Mouse (Mus musculus) testis, postnatal 14 days (tissue): ENCODE measurements at regions not wholly inside any gene's neighbourhood (a gene's known extent, or its start where the extent isn't known, plus 50 kb on each side); places are given as distances from the start of the nearest gene placed in this dataset.

Experiments
- DNase-seq: peaks from one replicate; pipeline ENCODE4 v3.0.0; 2021; ENCODE audit warnings: low spot score

DNA sequence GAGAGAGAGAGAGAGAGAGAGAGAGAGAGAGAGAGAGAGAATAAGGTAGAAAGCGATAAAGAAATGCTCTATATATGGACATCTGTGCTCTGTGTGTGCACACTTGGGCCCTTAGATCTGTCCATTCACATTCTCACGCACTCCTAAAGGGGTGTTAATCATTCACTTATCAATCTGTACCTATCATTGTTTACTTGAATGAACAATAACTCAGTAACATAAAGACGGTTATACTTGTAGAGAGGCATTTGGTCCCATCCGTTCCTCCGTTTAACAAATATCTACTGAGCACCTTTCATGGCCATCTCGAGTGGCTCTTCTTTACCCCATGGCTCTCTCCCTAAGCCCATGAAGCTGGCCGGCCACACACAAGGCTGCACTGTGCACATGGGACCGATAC, 114.3 kb upstream of the Cpm start:
- no peak for DNase-seq

DNA sequence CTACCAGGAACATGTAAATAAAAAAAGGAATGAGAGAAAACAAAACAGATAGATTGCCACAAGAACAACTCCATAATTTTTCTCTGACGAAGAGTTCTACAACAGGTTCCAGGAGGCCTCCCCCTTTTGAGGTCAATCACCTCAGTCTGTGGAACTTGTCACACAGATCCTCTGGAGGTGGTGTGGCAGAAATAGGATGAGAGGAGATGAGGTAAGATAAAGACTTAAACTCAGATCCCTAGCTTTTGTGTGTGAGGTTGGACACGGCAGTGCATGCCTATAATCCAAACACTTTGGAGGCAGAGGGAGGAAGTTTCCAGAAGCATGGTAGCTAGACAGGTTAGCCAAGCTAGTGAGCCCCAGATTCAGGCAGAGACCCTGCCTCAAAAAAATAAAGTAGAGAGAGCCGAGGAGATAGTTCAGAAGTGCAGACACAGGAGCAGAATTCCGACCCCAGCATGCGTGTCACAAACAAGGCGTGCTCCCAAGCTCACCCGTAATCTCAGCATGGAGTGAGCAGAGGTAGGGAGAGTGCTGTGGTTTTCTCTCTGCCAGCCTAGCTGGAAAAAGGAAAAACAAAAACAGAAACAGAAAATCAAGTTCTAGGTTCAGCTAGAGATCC, 115.3 kb upstream of the Cpm start:
- no peak for DNase-seq

DNA sequence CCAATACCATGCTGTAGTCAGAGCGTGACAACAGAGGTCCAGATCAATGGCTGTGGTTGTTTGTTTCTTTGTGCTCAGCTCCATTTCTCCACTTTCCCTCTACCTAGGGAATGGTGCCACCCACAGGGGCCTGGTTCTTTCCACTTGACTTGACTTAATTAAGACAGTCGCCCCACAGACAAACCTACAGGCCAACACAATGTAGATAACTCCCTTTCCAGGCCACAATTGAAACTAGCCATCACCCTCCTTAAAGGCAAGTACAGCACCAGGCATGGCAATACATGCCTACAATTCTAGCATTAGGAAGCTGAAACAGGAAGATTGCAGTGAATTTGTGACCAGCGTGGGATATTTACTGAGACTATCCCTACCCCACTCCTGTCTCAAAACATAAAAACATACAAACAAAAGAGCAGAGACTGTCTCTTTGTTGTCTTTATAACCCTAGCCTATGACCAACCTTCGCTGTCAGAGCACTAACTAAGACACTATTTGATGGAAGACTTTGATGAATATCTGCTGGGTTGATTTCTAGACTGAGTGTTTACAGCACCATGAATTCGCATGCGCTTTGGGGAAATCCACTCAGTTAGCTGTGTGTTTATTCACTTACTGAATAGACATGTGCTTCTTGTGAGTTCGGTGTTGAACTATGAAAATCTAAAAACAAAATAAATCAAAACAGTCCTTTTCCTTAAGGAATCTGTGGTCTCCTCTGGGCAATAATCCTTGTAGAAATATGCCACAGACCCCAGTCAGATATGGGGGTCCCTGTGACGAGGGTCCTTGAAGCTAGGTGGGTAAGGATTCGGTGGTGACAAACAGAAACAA, 116.7 kb upstream of the Cpm start:
- no peak for DNase-seq

DNA sequence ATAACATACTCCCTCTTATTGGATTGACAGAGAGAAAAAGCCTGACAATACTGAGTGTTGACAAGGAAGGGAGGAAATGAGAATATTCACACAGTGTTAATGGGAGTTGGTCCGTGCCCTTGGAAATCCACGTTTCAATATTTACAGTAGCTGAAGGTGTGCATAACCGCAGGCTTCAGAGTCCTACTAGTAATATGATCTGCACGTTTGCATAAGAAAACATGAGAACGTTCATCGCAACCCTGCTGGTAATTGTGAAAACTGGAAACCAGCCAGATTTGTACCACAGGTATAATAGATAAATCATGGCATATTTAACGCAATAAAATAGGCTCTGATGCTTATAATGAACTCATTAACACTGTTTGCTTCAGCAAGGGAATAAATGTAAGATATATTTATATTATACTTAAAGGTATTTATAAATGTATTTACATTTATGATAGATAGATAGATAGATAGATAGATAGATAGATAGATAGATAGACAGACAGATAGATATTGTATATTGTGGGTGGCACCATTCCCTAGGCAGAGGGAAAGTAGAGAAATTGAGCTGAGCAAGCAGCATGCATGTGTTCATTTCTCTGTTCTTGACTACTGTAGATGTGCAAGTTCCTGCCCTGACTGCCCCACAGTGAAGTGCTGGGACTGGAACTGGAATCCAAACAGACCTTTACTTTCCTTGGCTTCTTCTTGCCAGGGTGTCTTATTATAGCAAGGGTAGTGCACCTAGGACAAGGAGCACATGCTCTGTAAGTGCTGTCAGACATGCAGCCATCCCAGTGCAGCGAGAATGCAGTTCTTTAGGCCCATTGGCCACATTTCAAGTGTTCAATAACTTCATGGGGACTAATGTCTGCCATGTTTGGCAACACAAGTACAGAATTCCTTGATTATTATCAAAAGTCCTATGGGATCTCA, 117.6 kb upstream of the Cpm start:
- no peak for DNase-seq

DNA sequence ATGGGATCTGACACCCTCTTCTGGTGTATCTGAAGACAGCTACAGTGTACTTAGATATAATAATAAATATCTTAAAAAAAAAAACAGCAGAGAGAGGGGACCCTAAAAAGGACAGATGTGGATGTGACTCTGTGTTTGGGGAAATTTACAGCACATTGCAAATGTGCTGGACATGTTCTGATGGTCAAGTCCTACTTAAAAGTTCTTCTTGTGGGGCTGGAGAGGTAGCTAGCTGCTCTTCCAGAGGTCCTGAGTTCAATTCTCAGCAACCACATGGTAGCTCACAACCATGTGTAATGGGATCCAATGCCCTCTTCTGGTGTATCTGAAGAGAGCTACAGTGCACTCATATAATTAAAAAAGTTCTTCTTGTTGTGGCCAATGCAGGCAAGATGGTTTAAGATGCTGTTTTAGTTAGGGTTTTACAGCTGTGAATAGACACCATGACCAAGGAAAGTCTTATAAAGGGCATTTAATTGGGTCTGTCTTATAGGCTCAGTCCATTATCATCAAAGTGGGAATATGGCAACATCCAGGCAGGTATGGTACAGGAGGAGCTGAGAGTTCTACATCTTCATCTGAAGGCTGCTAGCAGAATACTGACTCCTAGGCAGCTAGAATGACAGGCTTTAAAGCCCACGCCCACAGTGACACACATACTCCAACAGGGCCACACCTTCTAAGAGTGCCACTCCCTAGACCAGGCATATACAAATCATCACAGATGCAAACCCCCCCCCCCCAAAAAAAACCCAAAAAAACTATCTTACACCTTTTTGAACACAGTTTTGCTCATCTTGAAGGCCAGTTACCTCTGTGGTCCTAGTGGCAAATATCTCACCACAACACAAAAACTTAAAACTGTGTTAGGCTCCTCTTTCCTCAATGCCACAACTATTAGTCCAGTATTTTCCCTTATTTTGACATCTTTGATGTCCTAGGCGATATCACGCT, 118.5 kb upstream of the Cpm start:
- DNase-seq: no peak

DNA sequence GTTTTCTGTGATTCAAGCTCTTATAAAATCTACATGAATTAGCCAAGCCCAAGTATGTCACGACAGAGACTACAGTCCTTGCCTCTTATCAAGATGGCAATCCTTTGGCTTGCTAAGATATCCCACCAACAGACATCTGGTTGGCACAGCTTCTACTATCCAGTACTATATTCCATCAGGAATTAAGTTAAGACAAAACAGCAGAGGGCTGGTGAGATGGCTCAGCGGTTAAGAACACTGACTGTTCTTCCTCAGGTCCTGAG, 119.1 kb upstream of the Cpm start:
- DNase-seq: no peak

DNA sequence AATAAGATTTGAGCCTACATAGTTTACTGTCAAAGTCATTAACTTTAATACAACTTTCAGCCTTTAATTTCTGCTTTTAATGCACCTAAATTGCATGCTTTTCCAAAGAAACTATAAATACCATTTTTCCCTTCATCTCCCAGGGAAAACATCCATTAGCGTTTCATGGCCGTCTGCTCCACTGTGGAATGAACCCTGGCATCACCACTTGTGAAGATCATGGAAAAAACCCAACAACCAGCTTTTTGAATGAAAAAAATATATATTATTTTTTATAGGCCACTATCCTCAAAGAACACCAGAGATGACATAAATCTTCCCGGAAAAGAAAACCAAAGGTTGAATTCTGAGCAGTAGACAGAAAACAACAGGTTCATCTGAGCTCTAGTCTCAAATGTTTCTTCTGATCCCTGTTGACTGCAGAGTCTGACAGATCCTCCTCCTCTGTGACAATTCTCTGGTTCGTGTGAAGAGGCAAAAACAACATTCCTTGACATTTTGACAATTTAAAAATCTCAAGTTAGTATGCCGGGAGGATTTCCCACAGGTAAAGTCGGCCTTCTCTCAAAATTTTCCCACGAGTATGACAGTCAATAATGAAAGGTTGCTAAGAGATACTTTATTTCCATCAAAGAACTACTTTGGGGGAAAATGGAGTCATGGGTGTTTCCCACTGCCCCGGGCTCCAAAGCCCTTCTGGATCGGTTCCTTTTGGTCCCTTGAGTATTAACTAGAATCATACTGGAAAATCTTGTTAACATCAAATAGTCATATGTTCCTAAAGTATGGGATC, 119.7 kb upstream of the Cpm start:
- DNase-seq: no peak

DNA sequence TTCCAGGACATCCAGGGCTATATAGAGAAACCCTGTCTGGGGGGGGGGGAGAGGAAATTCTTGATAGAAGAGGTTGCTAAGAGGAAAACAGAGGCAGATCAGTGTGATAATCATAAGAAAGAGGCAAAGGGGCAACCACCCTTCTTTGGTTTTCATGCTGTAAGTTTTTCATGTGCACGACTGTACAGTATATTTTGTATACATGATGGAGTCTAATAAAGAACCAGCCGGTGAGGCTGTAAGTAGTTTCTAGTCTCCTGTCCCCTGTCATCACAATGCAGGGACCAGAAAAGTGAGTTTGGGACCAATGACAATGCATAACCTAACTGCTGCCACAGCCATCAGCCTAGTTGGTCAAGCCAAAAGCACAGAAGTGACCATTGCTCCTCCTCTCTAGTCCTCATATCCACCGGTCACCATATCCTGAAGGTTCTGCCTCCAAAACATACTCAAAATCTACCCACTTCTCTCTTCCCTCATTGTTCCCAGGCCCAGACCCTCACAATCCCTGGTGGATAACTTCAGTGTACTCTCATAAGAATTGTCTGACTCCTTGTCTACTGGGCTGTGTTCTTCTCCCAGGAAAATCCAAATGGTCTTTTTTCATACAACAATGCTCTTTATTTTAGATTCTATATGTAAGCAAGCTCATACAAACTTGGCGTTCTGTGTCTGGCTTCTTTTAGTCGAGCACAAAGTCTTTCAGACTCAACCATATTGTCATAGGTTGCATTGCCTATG, 122.9 kb upstream of the Cpm start:
- DNase-seq: no peak

DNA sequence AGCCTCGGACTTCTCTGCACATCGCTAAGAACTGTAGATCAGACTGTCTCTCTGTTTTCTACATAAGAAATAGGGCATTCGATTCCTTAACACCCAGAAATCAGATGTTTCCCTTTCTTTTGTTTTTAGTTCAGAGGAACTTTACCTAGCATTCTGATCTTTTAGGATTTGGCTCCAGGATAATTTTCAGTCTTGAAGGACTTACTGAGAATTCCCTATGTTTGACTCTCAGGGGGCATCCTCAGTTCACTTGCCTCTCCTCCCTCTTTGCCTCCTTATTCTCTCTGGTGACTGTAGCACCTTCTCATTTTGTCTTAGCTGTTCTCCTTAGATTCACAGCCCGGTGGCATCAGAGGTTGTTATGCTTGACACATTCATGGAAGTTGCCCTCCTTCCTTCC, 123.8 kb upstream of the Cpm start:
- no peak for DNase-seq

DNA sequence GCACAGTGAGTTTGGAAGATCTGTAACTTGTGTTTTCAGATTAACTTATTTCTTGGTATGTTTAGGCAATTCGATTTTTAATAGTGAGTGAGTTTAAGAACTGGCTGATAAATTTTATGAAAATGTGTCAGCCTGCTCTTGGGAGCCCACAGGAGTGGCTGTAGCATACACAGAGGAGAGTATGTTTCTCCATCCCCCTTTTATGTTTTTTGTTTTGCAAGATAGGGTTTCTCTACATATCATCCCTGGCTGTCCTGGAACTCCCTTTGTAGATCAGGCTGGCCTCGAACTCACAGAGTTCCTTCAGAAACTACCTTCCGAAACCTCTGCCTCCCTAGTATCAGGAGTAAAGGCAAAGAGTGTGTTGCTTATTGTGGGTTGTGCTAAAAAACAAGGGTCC, 124.2 kb upstream of the Cpm start:
- DNase-seq: no peak

DNA sequence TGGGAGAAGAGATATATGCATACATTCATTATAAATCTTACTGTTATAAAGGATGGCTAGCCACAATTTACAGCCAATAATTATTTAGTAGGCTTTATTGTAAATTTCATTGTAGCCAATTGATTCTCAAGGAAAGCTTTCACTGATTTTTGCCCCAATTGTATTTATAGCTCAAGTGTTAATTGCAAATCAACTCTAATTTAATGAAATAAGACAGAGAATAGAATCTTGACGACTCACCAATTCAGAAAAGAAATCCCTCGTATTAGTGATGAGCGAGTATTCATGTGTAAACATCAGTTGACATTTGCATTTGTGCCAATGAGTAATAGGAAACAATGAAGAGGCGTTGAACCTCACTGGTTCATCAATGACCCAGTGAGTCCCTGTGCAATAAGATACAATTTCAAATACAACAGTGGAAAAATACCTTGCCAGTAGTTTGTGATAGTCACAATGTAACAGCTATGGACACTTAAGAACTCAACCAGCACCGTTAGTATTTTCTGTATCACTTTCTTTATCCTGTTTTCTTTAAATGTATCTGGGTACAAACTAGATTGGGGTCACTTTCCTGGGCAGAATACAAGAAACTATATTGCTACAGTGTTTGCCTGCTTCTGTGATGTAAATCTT, 124.6 kb upstream of the Cpsf6 start:
- DNase-seq: no peak

DNA sequence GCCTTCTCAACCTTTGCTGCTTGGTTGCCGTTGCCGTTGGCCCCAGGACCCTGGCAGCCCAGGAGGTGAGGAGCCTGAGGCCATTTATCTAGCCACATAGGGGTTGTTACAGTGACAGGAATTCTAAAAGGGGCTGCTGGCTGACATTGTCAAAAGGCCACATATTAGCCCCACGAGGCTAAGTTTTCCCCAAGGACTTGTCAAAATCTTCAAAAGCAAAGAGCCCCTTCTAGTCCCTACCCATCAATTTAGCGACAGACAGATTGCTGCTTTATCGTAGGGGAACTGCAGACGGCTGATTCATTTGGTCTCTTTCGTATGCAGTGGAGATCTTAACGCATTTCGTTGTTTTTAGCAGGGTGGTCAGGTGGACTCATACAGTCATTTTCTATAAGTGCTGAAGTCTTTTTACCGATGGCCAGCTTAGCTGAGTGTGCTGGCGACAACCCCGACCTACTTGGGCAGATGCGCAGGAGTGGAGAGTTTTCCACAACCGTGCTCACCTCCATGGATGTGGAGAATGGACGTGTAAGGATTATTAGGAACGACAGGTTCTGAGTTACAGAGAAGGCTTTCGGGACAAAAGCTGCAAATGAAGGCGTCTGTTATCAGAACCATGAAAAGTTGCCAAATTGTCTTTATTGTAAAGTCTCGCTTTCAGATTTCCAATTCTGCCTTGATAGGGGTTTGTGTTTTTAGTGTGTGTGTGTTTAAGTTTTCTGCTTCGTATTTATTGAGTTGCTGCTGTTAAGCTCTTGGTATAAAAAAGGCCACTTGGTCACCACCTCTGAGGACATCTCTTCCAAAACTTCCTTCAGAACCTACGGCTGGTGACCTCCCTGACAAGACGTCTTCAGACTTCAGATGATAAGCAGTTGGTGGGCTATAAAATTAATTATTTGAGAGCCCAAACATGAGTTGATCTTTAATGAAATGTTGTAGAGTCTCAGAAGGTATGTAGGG, 123.7 kb upstream of the Cpsf6 start:
- no peak for DNase-seq

DNA sequence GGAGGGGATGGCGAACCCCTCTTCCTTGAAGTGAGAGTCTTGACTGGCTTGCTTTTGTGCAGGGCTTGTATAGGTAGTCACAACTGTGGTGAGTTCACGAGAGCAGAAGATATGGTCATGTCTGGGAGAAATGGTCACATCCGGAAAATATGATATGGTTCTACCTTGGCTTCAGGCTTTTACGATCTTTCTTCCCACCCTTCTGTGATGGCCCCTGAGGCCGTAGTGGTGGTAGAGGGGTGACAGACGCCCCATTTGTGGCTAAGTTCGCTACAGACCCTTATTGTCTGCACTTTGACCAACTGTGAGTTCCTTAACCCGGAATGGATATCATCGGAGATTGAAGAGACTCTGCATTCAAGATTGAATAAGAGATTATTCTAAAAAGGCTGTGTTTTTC, 122.9 kb upstream of the Cpsf6 start:
- no peak for DNase-seq

DNA sequence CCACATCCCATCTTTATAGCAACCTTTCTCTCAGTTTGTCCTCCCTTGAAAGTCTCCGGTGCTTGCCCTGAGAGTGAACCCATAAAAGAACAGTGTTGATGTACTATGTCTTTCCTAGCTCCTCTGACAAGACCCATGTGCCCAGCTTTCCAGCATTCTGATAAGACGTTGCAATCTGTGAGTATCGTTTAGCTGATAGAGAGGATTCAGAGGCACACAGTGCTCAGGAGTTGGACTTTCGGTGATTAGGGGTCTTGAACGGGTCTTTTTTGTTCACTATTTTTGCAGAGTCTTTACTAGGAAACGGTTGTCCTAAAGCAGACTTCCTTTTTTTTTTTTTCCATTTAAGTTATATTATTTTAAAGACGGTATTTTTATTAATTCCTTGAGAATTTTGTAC, 122.3 kb upstream of the Cpsf6 start:
- DNase-seq: no peak

DNA sequence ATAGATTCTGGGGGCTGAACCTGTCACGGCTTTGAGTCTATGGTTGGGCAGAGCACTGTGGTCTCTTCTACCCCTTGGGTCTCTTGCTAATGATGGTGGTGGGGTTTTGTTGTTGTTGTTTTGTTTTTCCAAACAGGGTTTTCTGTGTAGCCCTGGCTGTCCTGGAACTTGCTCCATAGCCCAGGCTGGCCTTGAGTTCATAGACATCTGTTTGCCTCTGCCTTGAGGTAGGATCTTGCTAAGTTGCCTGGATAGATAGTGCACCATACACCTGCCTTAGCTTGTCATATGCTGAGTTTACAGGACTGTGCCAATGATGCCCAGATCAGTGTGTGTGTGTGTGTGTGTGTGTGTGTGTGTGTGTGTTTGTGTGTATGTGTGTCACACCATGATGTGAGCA, 121.6 kb upstream of the Cpsf6 start:
- no peak for DNase-seq

DNA sequence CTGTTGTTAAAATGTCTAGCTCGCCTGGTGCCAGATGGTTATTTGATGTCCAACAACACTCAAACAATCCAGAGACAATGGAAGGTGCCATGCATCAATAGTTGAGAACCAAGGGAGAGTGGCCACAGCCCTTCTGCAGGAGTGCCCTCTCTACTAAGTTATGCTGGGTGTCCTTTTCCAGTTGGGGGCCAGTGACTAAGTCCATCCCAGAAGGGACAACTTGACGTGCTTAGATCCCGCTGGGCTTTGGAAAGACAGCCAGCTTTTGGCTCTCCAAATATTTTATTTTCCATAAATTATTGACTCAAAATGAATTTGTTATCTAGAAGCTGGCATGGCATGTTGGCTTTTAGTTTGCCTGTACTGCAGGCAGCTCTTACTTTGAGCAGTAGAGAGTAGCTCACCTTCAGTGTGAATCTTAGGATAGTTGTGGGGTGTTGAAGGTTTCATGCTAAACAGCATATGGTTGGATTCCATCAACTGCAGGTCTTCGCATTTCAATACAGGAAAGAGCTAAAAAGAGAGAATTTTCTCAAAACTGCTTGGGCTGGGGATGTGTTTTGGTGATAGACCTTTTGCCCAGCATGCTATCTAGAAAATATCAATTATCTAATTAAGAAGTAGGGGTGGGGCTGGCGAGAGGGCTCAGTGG, 120.8 kb upstream of the Cpsf6 start:
- no peak for DNase-seq

DNA sequence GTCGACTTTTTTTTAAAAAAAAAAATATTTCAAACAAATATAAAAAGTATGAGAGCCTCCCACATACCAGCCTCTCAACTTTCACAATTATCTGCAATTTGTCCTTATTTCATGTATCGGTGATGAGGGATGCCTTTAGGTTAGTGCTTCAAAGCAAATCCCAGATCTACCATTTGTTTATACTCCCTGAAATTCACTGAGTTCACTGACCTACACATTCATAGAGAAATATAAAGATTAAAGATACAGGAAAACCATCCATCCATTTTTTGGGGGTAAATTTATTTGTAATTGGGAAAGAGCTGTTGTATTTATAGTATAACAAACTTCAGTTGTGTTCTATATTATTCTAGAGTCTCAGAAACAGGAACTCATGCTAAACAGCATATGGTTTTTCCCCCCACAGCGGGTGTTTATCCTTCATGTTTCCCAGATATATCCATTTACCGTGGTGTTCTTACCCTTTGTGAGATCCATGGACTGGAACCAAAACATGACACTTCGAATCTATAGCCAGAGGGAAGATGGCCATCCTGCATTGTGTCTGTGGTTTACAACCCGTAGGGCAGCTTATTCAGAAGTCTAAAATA, 120.1 kb upstream of the Cpsf6 start:
- DNase-seq: no peak
